Mouse (Mus musculus) hindbrain, embryonic 16.5 days (tissue): ENCODE data around the gene Ttc5. TPM values are rescaled to one million over a fixed set of nuclear protein-coding genes. Genes with fewer than 3 reads are reported as not detected.
A peak's percentile ranks its signal among the peaks of the same experiment; 100 is the strongest.
"Not testable (repeated sequence)": the region's sequence is repeated elsewhere in the genome, so short reads cannot be mapped to it uniquely, and the experiment has no call there.

Experiments
- ATAC-seq: fragments of 200-750 bp; cut with Nextera tagmentation; 2 replicates; pipeline ENCODE4 v1.8.0; 2017; ENCODE audit warnings: moderate TSS enrichment, moderate library complexity
- H3K27ac ChIP-seq: fragments of 300-500 bp; sonication (generic); 2 replicates; pipeline ENCODE4 v1.5.1; 2014; ENCODE audit warnings: low read depth, mild to moderate bottlenecking, control low read depth, low read length, moderate library complexity
- H3K27me3 ChIP-seq: fragments of 300-500 bp; sonication (generic); replicated peaks from 2 replicates; pipeline ENCODE4 v1.6.1; 2014; ENCODE audit warnings: low read length; ENCODE audit not compliant: control insufficient read depth, insufficient read depth
- H3K36me3 ChIP-seq: fragments of 300-500 bp; sonication (generic); 2 replicates; pipeline ENCODE4 v1.6.1; 2014; ENCODE audit warnings: mild to moderate bottlenecking, low read length, moderate library complexity, mixed read lengths; ENCODE audit not compliant: control insufficient read depth, insufficient read depth
- H3K4me1 ChIP-seq: fragments of 300-500 bp; sonication (generic); 2 replicates; pipeline ENCODE4 v1.6.1; 2014; ENCODE audit warnings: low read depth, low read length; ENCODE audit not compliant: control insufficient read depth, insufficient read depth
- H3K4me2 ChIP-seq: fragments of 300-500 bp; sonication (generic); 2 replicates; pipeline ENCODE4 v1.6.1; 2014; ENCODE audit warnings: mild to moderate bottlenecking, low read length, control low read depth, moderate library complexity
- H3K4me3 ChIP-seq: fragments of 300-500 bp; sonication (generic); 2 replicates; pipeline ENCODE4 v1.5.1; 2014; ENCODE audit warnings: mild to moderate bottlenecking, low read length, control low read depth, moderate library complexity
- H3K9ac ChIP-seq: fragments of 300-500 bp; sonication (generic); 2 replicates; pipeline ENCODE4 v1.6.1; 2014; ENCODE audit warnings: low read depth, mild to moderate bottlenecking, control low read depth, low read length, moderate library complexity
- H3K9me3 ChIP-seq: fragments of 300-500 bp; sonication (generic); 2 replicates; pipeline ENCODE4 v1.6.1; 2014; ENCODE audit warnings: mild to moderate bottlenecking, low read length, moderate library complexity; ENCODE audit not compliant: control insufficient read depth
- WGBS: fragments of 180-500 bp; shearing (Covaris S2); extraction: QIAGEN DNeasy Blood & Tissue Kit; methylation state at CpG from one replicate; pipeline ENCODE4 v1.1.7; 2014; 5-methylcytosine and 5-hydroxymethylcytosine counted together
- polyA plus RNA-seq: library from polyadenylated mRNA; unstranded; fragments of >200 nt; fragmentation: Nextera tagmentation; extraction: Ambion mirVana; gene quantifications from 2 replicates; pipeline ENCODE4 v1.2.1, GENCODE M21; 2015

The Ttc5 gene
- polyA plus RNA-seq, 1 experiment from 2014 or later = 121 TPM

GRCm38 (mm10) chr14:50806469-50806868 is 21.1 kb upstream of the Ttc5 start:
- WGBS = 90% methylated on average over 5 of the region's 5 CpGs
- peak overlapping the region; percentile 19; the same call in 1 of the 2 replicates for H3K27ac ChIP-seq

GRCm38 (mm10) chr14:50804683-50805082 is 19.4 kb upstream of the Ttc5 start:
- Histone ChIP-seq H3K4me1 (peaks cover 6% of the 10 kb centered on the region), H3K4me3 (no peak overlapping the region), H3K9me3 (no peaks in the 10 kb centered on the region), H3K27ac (no peak overlapping the region), H3K36me3 (no peaks in the 10 kb centered on the region), H3K4me2 (no peak overlapping the region), H3K27me3 (no peaks in the 10 kb centered on the region), H3K9ac (no peak overlapping the region)
- WGBS = 78% methylated on average over 13 of the region's 13 CpGs
- no peak for ATAC-seq

More at GRCm38 (mm10) chr14:50806469-50806868, 21.1 kb upstream of the Ttc5 start:
- H3K4me2 ChIP-seq = peak overlapping the region; percentile 61
- H3K9ac ChIP-seq, H3K36me3 ChIP-seq, ATAC-seq, H3K4me1 ChIP-seq, H3K9me3 ChIP-seq, H3K27me3 ChIP-seq: not testable (repeated sequence)
- H3K4me3 ChIP-seq = peak overlapping the region; percentile 59

- Histone ChIP-seq H3K36me3 (no peaks in the 10 kb centered on the region), H3K4me3 (no peak overlapping the region), H3K9ac (no peak overlapping the region), H3K27ac (no peak overlapping the region), H3K9me3 (no peaks in the 10 kb centered on the region), H3K4me2 (no peak overlapping the region), H3K4me1 (peaks cover 2% of the 10 kb centered on the region; the same call in 1 of the 2 replicates), H3K27me3 (no peaks in the 10 kb centered on the region)
- WGBS = 66% methylated on average over 4 of the region's 4 CpGs
- no peak for ATAC-seq
Observed at GRCm38 (mm10) chr14:50802843-50803562, 17.7 kb upstream of the Ttc5 start.

GRCm38 (mm10) chr14:50802441-50802840 is 17.1 kb upstream of the Ttc5 start:
- Histone ChIP-seq H3K4me2 (no peak overlapping the region), H3K36me3 (no peaks in the 10 kb centered on the region), H3K27ac (no peak overlapping the region), H3K27me3 (no peaks in the 10 kb centered on the region), H3K9ac (no peak overlapping the region), H3K9me3 (no peaks in the 10 kb centered on the region), H3K4me1 (peaks cover 2% of the 10 kb centered on the region; the same call in 1 of the 2 replicates), H3K4me3 (no peak overlapping the region)
- WGBS = 88% methylated on average over 6 of the region's 6 CpGs
- no peak for ATAC-seq

GRCm38 (mm10) chr14:50799502-50800259 is 14.4 kb upstream of the Ttc5 start:
- ATAC-seq = peak; percentile 42; the same call in 1 of the 2 replicates
- no peaks in the 10 kb centered on the region for H3K27me3 ChIP-seq
- WGBS = 7% methylated on average over 3 of the region's 3 CpGs
- H3K9ac ChIP-seq = peak overlapping the region; percentile 47
- H3K27ac ChIP-seq = no peak overlapping the region
- H3K4me1 ChIP-seq = no peaks in the 10 kb centered on the region
- H3K36me3 ChIP-seq = no peaks in the 10 kb centered on the region
- no peak overlapping the region for H3K4me3 ChIP-seq
- H3K9me3 ChIP-seq = no peaks in the 10 kb centered on the region
- H3K4me2 ChIP-seq = 0 out of 2 replicates have a peak overlapping the region, but pooled peaks have one; percentile 25

- Histone ChIP-seq H3K9ac (no peak overlapping the region), H3K9me3 (no peaks in the 10 kb centered on the region), H3K4me2 (no peak overlapping the region), H3K27me3 (no peaks in the 10 kb centered on the region), H3K4me3 (no peak overlapping the region), H3K27ac (no peak overlapping the region), H3K4me1 (no peaks in the 10 kb centered on the region), H3K36me3 (no peaks in the 10 kb centered on the region)
- WGBS = 76% methylated on average over 2 of the region's 2 CpGs
- ATAC-seq = no peak
Observed at GRCm38 (mm10) chr14:50798512-50798911, 13.2 kb upstream of the Ttc5 start.

GRCm38 (mm10) chr14:50796464-50796863 is 11.1 kb upstream of the Ttc5 start:
- H3K27me3 ChIP-seq = no peaks in the 10 kb centered on the region
- 85% methylated on average over 1 of the region's 1 CpGs for WGBS

GRCm38 (mm10) chr14:50795965-50796364 is 10.6 kb upstream of the Ttc5 start:
- Histone ChIP-seq H3K4me2 (no peak overlapping the region), H3K9ac (no peak overlapping the region), H3K36me3 (no peaks in the 10 kb centered on the region), H3K27me3 (no peaks in the 10 kb centered on the region), H3K27ac (no peak overlapping the region), H3K4me3 (no peak overlapping the region), H3K4me1 (no peaks in the 10 kb centered on the region), H3K9me3 (no peaks in the 10 kb centered on the region)
- WGBS = 92% methylated on average over 4 of the region's 4 CpGs
- ATAC-seq = no peak

More at GRCm38 (mm10) chr14:50796464-50796863, 11.1 kb upstream of the Ttc5 start:
- no peak overlapping the region for H3K4me3 ChIP-seq
- H3K4me1 ChIP-seq = no peaks in the 10 kb centered on the region
- ATAC-seq = no peak
- no peaks in the 10 kb centered on the region for H3K36me3 ChIP-seq
- no peak overlapping the region for H3K27ac ChIP-seq
- H3K9ac ChIP-seq = no peak overlapping the region
- H3K4me2 ChIP-seq = no peak overlapping the region
- no peaks in the 10 kb centered on the region for H3K9me3 ChIP-seq

GRCm38 (mm10) chr14:50795261-50795935 is 10.1 kb upstream of the Ttc5 start:
- ATAC-seq = no peak
- no peaks in the 10 kb centered on the region for H3K9me3 ChIP-seq
- H3K4me3 ChIP-seq = no peak overlapping the region
- no peak overlapping the region for H3K9ac ChIP-seq
- no peaks in the 10 kb centered on the region for H3K4me1 ChIP-seq
- no peaks in the 10 kb centered on the region for H3K36me3 ChIP-seq
- H3K4me2 ChIP-seq = no peak overlapping the region
- no peak overlapping the region for H3K27ac ChIP-seq
- H3K27me3 ChIP-seq = no peaks in the 10 kb centered on the region
- WGBS = 96% methylated on average over 24 of the region's 24 CpGs
